Mouse (Mus musculus) limb, embryonic 13.5 days (tissue): ENCODE measurements at regions not wholly inside any gene's neighbourhood (a gene's known extent, or its start where the extent isn't known, plus 50 kb on each side); places are given as distances from the start of the nearest gene placed in this dataset.

ENCODE experiments used
- ATAC-seq: fragments of 200-750 bp; cut with Nextera tagmentation; 2 replicates; pipeline ENCODE4 v1.8.0; 2017; ENCODE audit warnings: low read depth, moderate number of reproducible peaks, moderate TSS enrichment; ENCODE audit not compliant: low FRiP score
- H3K27ac ChIP-seq: fragments of 300-500 bp; sonication (generic); 2 replicates; pipeline ENCODE4 v1.5.1; 2015; ENCODE audit warnings: inconsistent platforms, mild to moderate bottlenecking, moderate library complexity
- H3K27me3 ChIP-seq: fragments of 300-500 bp; sonication (generic); 2 replicates; pipeline ENCODE4 v1.6.1; 2015; ENCODE audit warnings: mild to moderate bottlenecking, inconsistent platforms
- H3K36me3 ChIP-seq: fragments of 300-500 bp; sonication (generic); 2 replicates; pipeline ENCODE4 v1.6.1; 2015; ENCODE audit warnings: inconsistent platforms, mild to moderate bottlenecking, moderate library complexity
- H3K4me1 ChIP-seq: fragments of 300-500 bp; sonication (generic); 2 replicates; pipeline ENCODE4 v1.6.1; 2015; ENCODE audit warnings: inconsistent platforms
- H3K4me2 ChIP-seq: fragments of 300-500 bp; sonication (generic); replicated peaks from 2 replicates; pipeline ENCODE4 v1.6.1; 2015; ENCODE audit warnings: inconsistent platforms, mild to moderate bottlenecking, moderate library complexity
- H3K4me3 ChIP-seq: fragments of 300-500 bp; sonication (generic); 2 replicates; pipeline ENCODE4 v1.5.1; 2015; ENCODE audit warnings: moderate library complexity, mild to moderate bottlenecking, inconsistent platforms
- H3K9ac ChIP-seq: fragments of 300-500 bp; sonication (generic); 2 replicates; pipeline ENCODE4 v1.6.1; 2015; ENCODE audit warnings: mild to moderate bottlenecking, inconsistent platforms
- H3K9me3 ChIP-seq: fragments of 300-500 bp; sonication (generic); 2 replicates; pipeline ENCODE4 v1.6.1; 2016; ENCODE audit warnings: inconsistent platforms
- WGBS: fragments of 180-500 bp; shearing (Covaris S2); methylation state at CpG from one replicate; pipeline ENCODE4 v1.1.7; 2015; 5-methylcytosine and 5-hydroxymethylcytosine counted together

- Histone ChIP-seq H3K36me3 (no peaks in the 10 kb centered on the region), H3K4me1 (no peaks in the 10 kb centered on the region), H3K4me2 (no peak overlapping the region), H3K4me3 (no peak overlapping the region), H3K27me3 (no peaks in the 10 kb centered on the region), H3K27ac (no peak overlapping the region), H3K9ac (no peak overlapping the region), H3K9me3 (no peaks in the 10 kb centered on the region)
- 61% methylated on average over 4 of the region's 4 CpGs for WGBS
- ATAC-seq: no peak
Observed at GRCm38 (mm10) chr3:115207072-115207471, 303.2 kb downstream of the Olfm3 start.

- H3K4me2 ChIP-seq: no peak overlapping the region
- no peak overlapping the region for H3K27ac ChIP-seq
- no peaks in the 10 kb centered on the region for H3K27me3 ChIP-seq
- 73% methylated on average over 1 of the region's 1 CpGs for WGBS
- H3K36me3 ChIP-seq: no peaks in the 10 kb centered on the region
- H3K4me1 ChIP-seq: no peaks in the 10 kb centered on the region
- H3K9me3 ChIP-seq: no peaks in the 10 kb centered on the region
- H3K9ac ChIP-seq: no peak overlapping the region
- no peak overlapping the region for H3K4me3 ChIP-seq
- ATAC-seq: no peak
Observed at GRCm38 (mm10) chr3:115211841-115212240, 308.0 kb downstream of the Olfm3 start.

- no peaks in the 10 kb centered on the region for H3K27me3 ChIP-seq
- no peak overlapping the region for H3K4me2 ChIP-seq
- no peak for ATAC-seq
- H3K4me3 ChIP-seq: no peak overlapping the region
- H3K9me3 ChIP-seq: no peaks in the 10 kb centered on the region
- no peak overlapping the region for H3K27ac ChIP-seq
- WGBS: 76% methylated on average over 2 of the region's 2 CpGs
- no peaks in the 10 kb centered on the region for H3K4me1 ChIP-seq
- H3K36me3 ChIP-seq: no peaks in the 10 kb centered on the region
- no peak overlapping the region for H3K9ac ChIP-seq
Observed at GRCm38 (mm10) chr3:115213477-115213876, 309.6 kb downstream of the Olfm3 start.

- H3K9me3 ChIP-seq: no peaks in the 10 kb centered on the region
- 0 out of 2 replicates have a peak, but pooled peaks cover 2% of the 10 kb centered on the region for H3K4me1 ChIP-seq
- no peak overlapping the region for H3K27ac ChIP-seq
- H3K4me2 ChIP-seq: no peak overlapping the region
- H3K36me3 ChIP-seq: no peaks in the 10 kb centered on the region
- H3K27me3 ChIP-seq: no peaks in the 10 kb centered on the region
- H3K9ac ChIP-seq: no peak overlapping the region
- H3K4me3 ChIP-seq: no peak overlapping the region
- WGBS: 69% methylated on average over 2 of the region's 2 CpGs
- ATAC-seq: no peak
Observed at GRCm38 (mm10) chr3:115240497-115240896, 336.6 kb downstream of the Olfm3 start.

- ATAC-seq: no peak
Observed at GRCm38 (mm10) chr3:115252618-115253379, 348.9 kb downstream of the Olfm3 start.

GRCm38 (mm10) chr3:115276207-115276606, 372.3 kb downstream of the Olfm3 start:
- Histone ChIP-seq H3K4me2 (no peak overlapping the region), H3K9me3 (no peaks in the 10 kb centered on the region), H3K4me1 (no peaks in the 10 kb centered on the region), H3K36me3 (no peaks in the 10 kb centered on the region), H3K9ac (no peak overlapping the region), H3K4me3 (no peak overlapping the region), H3K27ac (no peak overlapping the region), H3K27me3 (0 out of 2 replicates have a peak, but pooled peaks cover 3% of the 10 kb centered on the region)
- peak; percentile 57; the same call in 1 of the 2 replicates for ATAC-seq
- WGBS: 46% methylated on average over 3 of the region's 3 CpGs

More at GRCm38 (mm10) chr3:115252618-115253379, 348.9 kb downstream of the Olfm3 start:
- Histone ChIP-seq H3K9ac (no peak overlapping the region), H3K4me2 (no peak overlapping the region), H3K9me3 (no peaks in the 10 kb centered on the region), H3K36me3 (no peaks in the 10 kb centered on the region), H3K27me3 (no peaks in the 10 kb centered on the region), H3K4me3 (no peak overlapping the region), H3K4me1 (no peaks in the 10 kb centered on the region), H3K27ac (no peak overlapping the region)
- WGBS: 80% methylated on average over 8 of the region's 8 CpGs

- Histone ChIP-seq H3K27me3 (0 out of 2 replicates have a peak, but pooled peaks cover 6% of the 10 kb centered on the region), H3K27ac (no peak overlapping the region), H3K4me2 (no peak overlapping the region), H3K4me3 (no peak overlapping the region), H3K4me1 (no peaks in the 10 kb centered on the region), H3K9ac (no peak overlapping the region), H3K9me3 (no peaks in the 10 kb centered on the region), H3K36me3 (no peaks in the 10 kb centered on the region)
- WGBS: 70% methylated on average over 1 of the region's 1 CpGs
- no peak for ATAC-seq
Observed at GRCm38 (mm10) chr3:115281233-115281632, 377.4 kb downstream of the Olfm3 start.

- ATAC-seq: no peak
- no peak overlapping the region for H3K4me3 ChIP-seq
- no peak overlapping the region for H3K9ac ChIP-seq
- H3K27ac ChIP-seq: no peak overlapping the region
- 0 out of 2 replicates have a peak, but pooled peaks cover 3% of the 10 kb centered on the region for H3K27me3 ChIP-seq
- no peaks in the 10 kb centered on the region for H3K36me3 ChIP-seq
- no peaks in the 10 kb centered on the region for H3K4me1 ChIP-seq
- H3K9me3 ChIP-seq: no peaks in the 10 kb centered on the region
- WGBS: 77% methylated on average over 2 of the region's 2 CpGs
- no peak overlapping the region for H3K4me2 ChIP-seq
Observed at GRCm38 (mm10) chr3:115284487-115284886, 380.6 kb downstream of the Olfm3 start.
